Mouse (Mus musculus) gastrocnemius, postnatal 36 days (tissue): ENCODE measurements around the gene Zfhx3. TPM values are rescaled to one million over a fixed set of nuclear protein-coding genes. Genes with fewer than 3 reads are reported as not detected.

Experiments
- DNase-seq, 2 experiments: peaks; one replicate each; pipeline ENCODE4 v3.0.0; 2022
- intact Hi-C: fragments of 180-260 bp; cut with DNase I; formaldehyde crosslinking; loops from one replicate; pipeline ENCODE4 v1.15.1; 2025
- total RNA-seq, 2 experiments: library from RNA; stranded (reverse); gene quantifications; 2 replicates each; pipeline ENCODE4 v1.2.3; 2021

The Zfhx3 gene
- total RNA-seq, 2 experiments from 2014 or later: 12.7 to 13.4 TPM

DNA sequence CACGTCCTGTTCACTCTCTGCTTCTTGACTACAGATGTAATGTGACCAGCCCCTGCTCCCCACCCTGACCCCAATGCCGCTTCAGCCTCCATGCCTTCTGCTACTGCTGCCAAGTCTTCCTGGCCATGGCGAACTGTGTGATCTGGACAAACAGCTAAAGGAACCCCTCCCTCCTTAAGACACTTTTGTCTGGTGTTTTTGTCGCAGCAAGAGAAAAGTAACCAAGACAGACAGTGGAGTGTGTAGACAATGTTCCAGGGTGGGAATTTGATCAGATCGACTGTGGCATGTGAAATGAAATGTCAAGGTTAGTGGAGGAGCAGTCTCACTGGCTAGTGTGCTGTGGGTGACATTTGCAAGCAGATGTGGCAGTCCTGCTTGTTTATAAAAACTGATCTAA lies 132.7 kb downstream of the Zfhx3 start:
- DNase-seq: no peak
- intact Hi-C loops: no loop called here

DNA sequence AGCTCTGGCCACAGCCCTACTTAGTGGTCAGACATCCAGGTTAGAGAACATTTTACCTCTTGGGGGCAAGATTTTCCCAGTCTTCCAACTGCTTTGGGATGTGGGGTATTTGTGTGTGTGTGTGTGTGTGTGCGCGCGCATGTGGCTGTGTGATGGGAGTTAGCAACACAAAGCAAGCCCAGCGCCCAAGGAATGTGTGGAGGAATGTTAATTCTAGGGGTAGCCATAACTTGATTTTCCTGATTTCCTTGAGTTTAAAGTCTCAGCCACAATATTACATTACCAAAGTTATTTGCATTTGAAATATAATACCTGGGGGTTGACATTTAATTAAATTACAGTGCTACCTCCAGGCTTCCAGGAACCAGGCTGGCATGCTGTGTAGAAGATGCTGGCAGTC lies 136.3 kb downstream of the Zfhx3 start:
- intact Hi-C loops: no loop called here
- no peak for DNase-seq

DNA sequence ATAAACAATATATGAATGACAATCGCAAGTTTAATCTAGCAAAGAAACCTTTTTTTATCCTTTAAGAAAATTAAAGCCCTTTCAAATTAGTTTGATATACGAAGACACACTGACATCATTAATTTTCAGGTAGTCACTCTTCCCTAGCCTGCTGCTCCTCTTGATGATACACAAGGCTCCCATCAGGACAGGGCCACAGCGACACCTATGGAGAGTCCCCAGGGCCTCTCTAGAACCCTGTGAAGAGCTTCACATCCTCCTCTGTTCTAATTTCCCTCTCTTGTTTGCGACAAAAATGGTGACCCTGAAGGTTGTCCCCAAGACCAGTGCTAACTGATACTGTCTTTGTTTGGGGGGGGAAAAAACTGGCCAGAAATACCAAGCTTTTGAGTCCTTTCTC lies 144.5 kb downstream of the Zfhx3 start:
- DNase-seq: no peak
- intact Hi-C loops: no loop called here

GRCm38 (mm10) chr8:108089632-108090031 lies 147.2 kb downstream of the Zfhx3 start:
- no peak for DNase-seq
- intact Hi-C loops: no loop called here

- DNase-seq: no peak
- intact Hi-C loops: no loop called here
These were observed 156.2 kb downstream of the Zfhx3 start for GRCm38 (mm10) chr8:108098598-108098997.

- intact Hi-C loops: no loop called here
- DNase-seq: no peak
These were observed 158.7 kb downstream of the Zfhx3 start for GRCm38 (mm10) chr8:108101131-108101530.

DNA sequence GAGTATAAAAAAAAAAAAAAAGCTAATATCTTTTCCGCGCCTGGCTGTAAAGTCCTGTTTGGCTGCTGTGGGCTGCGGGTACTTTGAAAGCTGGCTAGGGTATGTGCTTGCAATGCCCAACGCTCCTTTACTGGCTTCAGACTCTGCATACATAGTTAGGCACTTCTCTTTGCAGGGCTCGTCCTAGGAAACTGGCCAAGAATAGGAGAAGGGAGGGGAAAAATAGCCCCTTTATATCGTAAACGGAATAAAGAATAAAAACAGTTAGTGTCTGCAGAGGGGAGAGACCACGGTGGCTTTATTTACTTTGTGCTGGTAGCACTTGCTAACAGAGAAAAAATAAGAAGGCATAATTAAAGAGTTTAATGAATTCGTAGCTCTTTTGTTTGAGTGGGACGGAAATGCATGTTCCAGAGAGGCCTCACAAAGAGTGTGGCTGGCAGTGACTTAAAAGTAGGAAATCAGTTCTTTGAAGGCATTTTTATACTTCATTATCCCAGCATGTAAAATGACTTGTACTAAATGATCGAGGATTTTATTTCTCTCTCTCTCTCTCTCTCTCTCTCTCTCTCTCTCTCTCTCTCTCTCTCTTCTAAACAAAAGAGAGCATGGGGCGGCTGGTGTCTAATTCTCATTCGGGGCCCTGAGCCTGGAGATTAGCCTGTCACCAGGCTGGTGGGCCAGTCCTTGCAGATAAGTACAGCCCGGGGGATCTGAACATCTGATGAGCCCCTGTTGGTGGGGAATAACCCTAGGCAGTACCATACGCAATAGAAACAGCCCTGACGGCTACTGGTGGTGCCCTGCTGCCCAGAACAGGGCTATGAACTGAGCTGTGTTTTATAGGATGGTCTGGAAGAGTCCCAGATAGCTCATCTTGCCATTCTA lies 159.8 kb downstream of the Zfhx3 start:
- intact Hi-C loops: no loop called here
- no peak for DNase-seq

DNA sequence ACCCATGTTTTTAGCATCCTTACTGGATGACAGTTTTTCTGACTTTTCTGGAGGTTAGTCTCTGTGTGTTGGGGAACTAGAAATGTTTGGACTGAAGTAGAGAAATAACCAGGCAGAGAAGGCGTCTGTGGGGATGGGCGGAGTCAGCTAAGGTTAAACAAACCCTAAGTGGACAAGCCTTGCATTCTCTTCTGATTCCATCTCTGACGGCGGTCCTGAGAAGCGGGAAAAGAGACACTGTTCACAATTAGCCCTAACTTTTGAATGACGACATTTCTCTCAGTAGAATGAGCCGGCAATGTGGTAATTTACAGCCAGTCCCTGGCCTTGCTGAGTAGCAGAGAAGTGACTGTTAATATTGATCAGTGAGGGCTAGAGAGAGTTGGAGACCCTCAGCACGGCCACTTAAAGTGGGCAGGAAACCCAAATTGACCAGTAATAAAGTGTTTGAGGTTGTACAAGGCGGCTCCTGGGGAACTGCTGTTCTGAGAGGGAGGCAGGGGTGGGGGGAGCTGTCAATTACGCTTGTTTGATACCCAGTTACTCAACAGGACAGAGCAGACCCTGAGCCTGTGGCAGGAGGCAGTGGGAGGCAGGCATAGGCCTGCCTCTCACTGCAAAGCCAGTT lies 162.1 kb downstream of the Zfhx3 start:
- intact Hi-C loops: no loop called here
- no peak for DNase-seq

GRCm38 (mm10) chr8:108125053-108125452 lies 182.6 kb downstream of the Zfhx3 start:
- DNase-seq: no peak
- intact Hi-C loops: no loop called here

DNA sequence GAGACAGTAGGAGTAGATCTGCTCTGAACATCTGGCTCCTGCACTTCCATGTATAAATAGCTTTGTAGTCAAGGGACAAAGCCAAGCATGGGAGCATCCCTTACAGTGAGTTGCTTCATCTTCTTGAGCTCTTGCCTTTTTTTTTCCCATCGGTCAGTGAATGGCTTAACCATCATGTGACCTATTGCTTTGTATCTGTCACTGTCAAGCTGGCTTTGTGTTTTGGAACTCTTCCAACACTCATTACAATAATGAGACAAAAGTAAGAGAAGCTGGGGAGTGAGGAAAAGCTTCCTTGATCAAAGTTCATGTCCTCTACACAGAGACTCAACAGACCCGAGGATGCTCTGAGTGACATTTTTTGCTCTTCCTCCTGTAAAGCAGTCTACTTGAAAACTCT lies 183.0 kb downstream of the Zfhx3 start:
- intact Hi-C loops: no loop called here
- no peak for DNase-seq

- intact Hi-C loops: no loop called here
These were observed 204.1 kb downstream of the Zfhx3 start for GRCm38 (mm10) chr8:108146536-108146935.

DNA sequence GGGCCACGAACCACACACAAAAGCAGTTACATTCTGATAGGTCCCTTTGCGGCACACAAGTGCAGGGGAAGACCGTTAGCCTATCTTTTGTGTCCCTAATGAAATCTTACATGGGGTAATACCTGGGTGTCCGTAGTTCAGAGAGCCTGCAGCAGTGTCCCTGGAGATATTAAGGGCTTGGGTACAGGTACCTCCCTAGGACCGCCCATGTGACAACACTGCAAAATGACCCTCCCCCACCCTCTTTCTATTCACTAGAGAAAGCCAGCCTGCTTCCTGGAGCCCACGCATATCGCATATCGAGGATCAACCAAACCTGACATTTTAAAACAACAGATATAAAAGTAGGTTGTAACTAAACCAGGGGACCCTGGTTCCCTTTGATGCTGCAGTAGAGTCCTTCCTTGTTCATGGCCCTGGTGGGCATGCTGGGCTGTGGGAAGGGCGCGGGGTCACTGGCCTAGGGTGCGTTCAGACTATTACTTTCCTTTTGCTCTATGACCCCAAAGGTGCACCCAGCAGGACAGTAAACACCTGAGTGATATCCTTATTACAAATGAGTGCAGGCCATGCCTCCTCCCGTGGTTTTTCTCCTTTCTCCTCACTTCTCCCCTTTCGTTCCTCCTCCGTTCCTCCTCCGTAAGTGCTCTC lies 206.3 kb downstream of the Zfhx3 start:
- intact Hi-C loops: no loop called here

More at GRCm38 (mm10) chr8:108146536-108146935, 204.1 kb downstream of the Zfhx3 start:
- no peak for DNase-seq

GRCm38 (mm10) chr8:108170804-108171203 lies 228.4 kb downstream of the Zfhx3 start:
- DNase-seq: no peak

More for the DNA sequence above, 206.3 kb downstream of the Zfhx3 start:
- DNase-seq: no peak

GRCm38 (mm10) chr8:108183296-108183695 lies 240.9 kb downstream of the Zfhx3 start:
- intact Hi-C loops: no loop called here
- DNase-seq: no peak

More at GRCm38 (mm10) chr8:108170804-108171203, 228.4 kb downstream of the Zfhx3 start:
- intact Hi-C loops: no loop called here

DNA sequence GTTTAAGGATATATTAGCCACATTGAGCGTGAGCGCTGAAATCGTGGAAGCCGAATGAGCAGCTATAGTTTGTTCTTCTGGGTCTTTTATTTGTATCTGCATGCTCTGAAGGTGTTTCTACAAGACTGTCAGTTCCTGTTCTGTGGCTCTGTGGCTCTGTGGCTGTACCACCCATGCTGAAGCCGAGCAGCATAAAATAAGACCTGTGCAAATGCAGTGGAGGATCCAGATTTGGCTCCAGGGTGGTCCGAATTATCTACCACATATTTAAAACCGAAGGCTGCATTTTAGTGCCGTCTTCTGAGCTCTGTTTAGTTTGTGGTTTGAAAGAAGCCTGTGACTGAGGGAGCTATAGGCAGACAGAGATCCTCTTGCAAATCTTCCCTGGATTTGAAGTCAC lies 241.5 kb downstream of the Zfhx3 start:
- intact Hi-C loops: no loop called here
- DNase-seq: no peak

DNA sequence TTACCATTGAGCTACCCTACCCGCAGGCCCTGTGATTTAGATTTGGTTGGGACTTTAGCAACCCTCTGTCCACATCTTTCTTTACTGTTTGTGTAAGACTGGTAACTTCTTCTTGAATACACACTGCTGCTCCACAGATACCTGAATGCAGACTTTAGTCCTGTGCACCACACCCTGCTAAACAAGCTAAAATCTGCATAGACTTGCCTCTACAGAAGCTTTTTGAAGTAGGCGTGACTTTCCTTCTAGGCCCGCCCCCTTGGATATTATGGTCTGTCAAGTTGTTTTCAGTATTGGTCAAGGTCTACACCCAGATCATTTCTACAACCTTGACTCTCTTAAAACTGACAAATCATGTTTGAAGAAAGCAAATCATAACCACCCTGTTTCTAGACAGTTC lies 243.8 kb downstream of the Zfhx3 start:
- intact Hi-C loops: no loop called here
- DNase-seq: no peak

DNA sequence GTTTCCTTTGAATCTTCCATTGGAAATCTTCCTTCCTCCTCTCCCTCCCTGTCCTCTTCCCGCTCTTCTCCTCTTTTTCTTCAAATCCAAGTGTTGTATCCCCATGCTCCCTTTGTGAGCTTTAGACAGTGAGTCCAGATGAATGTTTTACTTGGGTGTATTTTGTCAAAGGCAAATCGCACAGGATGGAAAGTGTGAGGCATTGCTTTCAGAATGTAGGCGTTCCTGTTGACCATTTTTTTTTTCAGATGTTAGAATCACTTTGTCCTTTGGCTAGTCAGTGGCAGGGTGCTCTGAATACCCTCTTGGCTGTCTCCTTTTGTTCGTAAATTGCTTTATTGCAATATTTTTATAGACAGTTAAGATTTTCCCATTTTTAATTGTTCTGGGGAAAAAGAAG lies 245.6 kb downstream of the Zfhx3 start:
- intact Hi-C loops: no loop called here
- no peak for DNase-seq

- intact Hi-C loops: no loop called here
- no peak for DNase-seq
These were observed 252.1 kb downstream of the Zfhx3 start for GRCm38 (mm10) chr8:108194571-108194970.

DNA sequence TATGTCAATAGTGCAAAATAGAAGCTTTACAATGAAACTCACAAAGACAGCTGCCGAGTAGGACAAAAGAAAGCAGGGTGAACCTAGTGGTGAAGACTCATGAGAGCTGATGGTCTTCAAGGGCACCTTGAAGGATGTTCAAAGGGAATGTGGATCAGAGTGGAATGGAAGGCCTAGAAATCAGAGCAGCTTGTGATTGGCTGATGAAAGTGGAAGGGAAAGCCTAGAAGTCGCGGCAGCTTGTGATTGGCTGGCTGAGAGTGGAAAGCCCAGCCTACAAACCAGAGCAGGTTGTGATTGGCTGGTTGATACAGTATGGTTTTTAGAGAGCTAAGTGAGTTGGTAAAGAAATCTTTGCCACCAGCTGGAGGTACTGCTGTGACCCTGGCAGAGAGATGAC lies 272.6 kb downstream of the Zfhx3 start:
- intact Hi-C loops: no loop called here
- no peak for DNase-seq

DNA sequence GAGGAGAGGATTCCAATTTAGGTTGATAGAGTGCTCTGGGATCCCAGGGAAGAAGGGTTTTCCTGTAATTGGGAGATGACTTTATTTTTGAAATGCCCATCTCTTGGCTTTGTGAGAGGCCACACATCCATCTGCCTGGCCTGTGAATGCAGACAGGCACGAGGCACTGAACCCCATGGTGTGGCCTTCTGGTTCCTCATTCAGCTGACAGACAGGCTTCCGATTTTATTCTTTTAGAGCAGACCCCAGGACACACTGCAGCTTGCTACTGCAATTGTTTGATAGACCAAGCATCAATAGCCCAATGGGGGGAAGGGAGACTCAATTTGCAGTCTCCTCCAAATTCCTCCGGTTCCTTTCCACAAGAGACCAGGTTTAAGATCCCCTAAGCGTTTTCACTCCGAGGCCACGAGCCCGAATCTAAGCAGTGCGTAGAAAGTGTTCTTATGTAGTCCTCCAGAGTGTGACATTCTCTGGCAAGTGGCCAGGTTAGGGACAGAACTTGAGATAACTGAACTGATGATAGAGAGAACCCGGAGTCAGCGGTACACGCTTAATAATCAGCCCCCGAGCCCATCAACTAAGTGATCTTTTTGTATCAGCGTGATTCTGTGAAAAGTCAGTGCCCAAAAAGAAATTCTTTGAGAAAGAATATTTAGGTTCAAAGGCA lies 275.9 kb downstream of the Zfhx3 start:
- DNase-seq: no peak
- intact Hi-C loops: no loop called here

- intact Hi-C loops: no loop called here
These were observed 278.1 kb downstream of the Zfhx3 start for GRCm38 (mm10) chr8:108220511-108220910.

More at GRCm38 (mm10) chr8:108220511-108220910, 278.1 kb downstream of the Zfhx3 start:
- DNase-seq: no peak
